In the genomic region with DNA sequence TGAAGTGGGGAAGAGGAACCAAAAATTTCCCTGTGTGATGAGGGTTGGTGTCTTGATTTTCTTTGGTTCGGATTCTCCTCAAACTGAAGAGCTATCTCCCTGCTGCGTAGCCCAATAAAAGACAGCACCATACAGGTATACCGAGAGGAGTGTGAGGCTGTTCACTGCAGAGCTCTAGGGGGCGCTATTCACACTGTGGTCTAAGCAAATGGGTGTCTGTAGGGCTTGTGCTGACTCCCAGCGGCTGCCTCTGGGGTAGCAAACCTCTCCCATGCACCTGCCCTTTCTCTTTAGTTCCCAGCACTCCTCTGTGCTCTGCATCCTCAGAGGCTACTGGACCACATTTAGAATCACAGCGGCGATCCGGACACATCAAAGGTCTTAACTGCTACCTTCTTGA, we compare ENCODE assay signal across 18 mouse cellular contexts. TPM values are rescaled to one million over a fixed set of nuclear protein-coding genes. Genes with fewer than 3 reads are reported as not detected.
DNase-seq lines count a peak whose midpoint lies in the region; ATAC-seq and TF ChIP-seq lines count a peak whose summit lies in the region.
"Had no signal": no experiment of that assay in that cellular context is flagged by ENCODE, and none has a peak within 500 bp of the region (broad histone marks: within the 10 kb centered on the region; RNA-seq: fewer than 3 reads in every experiment).

No protein-coding gene starts in this region.

- no peaks in the 10 kb centered on the region for H3K4me1 ChIP-seq in kidney, postnatal 0 days (replicated peaks; ENCODE audit: insufficient read depth, low read length)
- H3K4me1 ChIP-seq in kidney, embryonic 16.5 days (ENCODE audit: insufficient read depth, low read length): no peaks in the 10 kb centered on the region
- H3K4me1 ChIP-seq in E14TG2a.4 (replicated peaks; ENCODE audit: low read depth, low read length): peaks cover 5% of the 10 kb centered on the region; the same call in 1 of the 2 replicates
- peaks cover 22% of the 10 kb centered on the region for H3K4me1 ChIP-seq in embryonic facial prominence, embryonic 10.5 days
- H3K4me1 ChIP-seq: kidney, embryonic 15.5 days had no signal

- H3K4me2 ChIP-seq in kidney, postnatal 0 days (ENCODE audit: low read length): no peak overlapping the region
- H3K4me2 ChIP-seq in kidney, embryonic 16.5 days (replicated peaks; ENCODE audit: low read depth, low read length): no peak overlapping the region
- H3K4me2 ChIP-seq: heart, embryonic 15.5 days; kidney, embryonic 15.5 days; midbrain, embryonic 11.5 days; neural tube, embryonic 15.5 days had no signal

- no peak overlapping the region for H3K9ac ChIP-seq in kidney, postnatal 0 days (ENCODE audit: low read depth, low read length)
- H3K9ac ChIP-seq in kidney, embryonic 16.5 days (replicated peaks; ENCODE audit: low read length): no peak overlapping the region
- H3K9ac ChIP-seq: heart, embryonic 15.5 days; kidney, embryonic 15.5 days; neural tube, embryonic 15.5 days had no signal

- ATAC-seq in kidney, postnatal 0 days (replicated peaks; ENCODE audit: low FRiP score, low read depth): no peak
- ATAC-seq in kidney, embryonic 16.5 days (ENCODE audit: low FRiP score, low TSS enrichment): no peak
- no peak for ATAC-seq in activated CD4-positive, CD25-positive, alpha-beta regulatory T cell, adult 4 months
- ATAC-seq: CD4-positive, CD25-positive, alpha-beta regulatory T cell, adult 4 months; forebrain, embryonic 16.5 days had no signal

- no peak overlapping the region for H3K4me3 ChIP-seq in kidney, postnatal 0 days (replicated peaks; ENCODE audit: low read depth, low read length)
- no peak overlapping the region for H3K4me3 ChIP-seq in kidney, embryonic 16.5 days (ENCODE audit: low read length)
- H3K4me3 ChIP-seq in E14TG2a.4 (replicated peaks; ENCODE audit: low read length): no peak overlapping the region
- H3K4me3 ChIP-seq in embryonic facial prominence, embryonic 10.5 days: no peak overlapping the region
- H3K4me3 ChIP-seq: heart, adult 2 months; heart, embryonic 15.5 days; kidney, embryonic 15.5 days; myocyte; neural tube, embryonic 15.5 days had no signal

- peak; percentile 20; the same call in 1 of the 2 replicates for TF ChIP-seq CTCF in kidney, postnatal 0 days (IDR thresholded peaks at IDR 0.05; ENCODE audit: low read depth)
- TF ChIP-seq CTCF in E14TG2a.4 (conservative IDR thresholded peaks at IDR 0.05; ENCODE audit: low read length): peak; percentile 83

- 68% methylated on average over 8 of the region's 8 CpGs for WGBS in kidney, postnatal 0 days
- WGBS in kidney, embryonic 16.5 days: 65% methylated on average over 8 of the region's 8 CpGs
- 58% methylated on average over 8 of the region's 8 CpGs for WGBS in embryonic facial prominence, embryonic 10.5 days

- H3K27ac ChIP-seq in kidney, postnatal 0 days: no peak overlapping the region
- no peak overlapping the region for H3K27ac ChIP-seq in kidney, embryonic 16.5 days (ENCODE audit: low read length)
- H3K27ac ChIP-seq in embryonic facial prominence, embryonic 10.5 days (replicated peaks): no peak overlapping the region
- H3K27ac ChIP-seq: heart, adult 2 months; heart, embryonic 15.5 days; kidney, embryonic 15.5 days; neural tube, embryonic 15.5 days had no signal

- no peaks in the 10 kb centered on the region for H3K27me3 ChIP-seq in kidney, postnatal 0 days (ENCODE audit: insufficient read depth, low read length)
- H3K27me3 ChIP-seq in kidney, embryonic 16.5 days (ENCODE audit: insufficient read depth, low read length): no peaks in the 10 kb centered on the region
- H3K27me3 ChIP-seq in E14TG2a.4 (ENCODE audit: insufficient read depth, low read length): no peaks in the 10 kb centered on the region; the same call in 1 of the 2 replicates
- H3K27me3 ChIP-seq in embryonic facial prominence, embryonic 10.5 days (replicated peaks; ENCODE audit: low read depth, poor library complexity, severe bottlenecking): no peaks in the 10 kb centered on the region
- H3K27me3 ChIP-seq: heart, embryonic 15.5 days had no signal

- no peak for DNase-seq in kidney, postnatal 0 days (ENCODE audit: low spot score)
- peak; percentile 35 for DNase-seq in A20 (ENCODE audit: low read depth, low spot score)
- DNase-seq in brain, adult 2 months (ENCODE audit: low read depth, low spot score): peak; percentile 43
- no peak for DNase-seq in embryonic facial prominence, embryonic 10.5 days (ENCODE audit: low spot score)
- DNase-seq: heart, adult 2 months; lung, adult 18-20 months; lung, postnatal 4 days; thymus, postnatal 14 days had no signal

- H3K36me3 ChIP-seq in kidney, postnatal 0 days (ENCODE audit: insufficient read depth, low read length): no peaks in the 10 kb centered on the region
- no peaks in the 10 kb centered on the region for H3K36me3 ChIP-seq in kidney, embryonic 16.5 days (ENCODE audit: insufficient read depth, low read length)
- no peaks in the 10 kb centered on the region for H3K36me3 ChIP-seq in E14TG2a.4 (ENCODE audit: insufficient read depth, low read length)
- H3K36me3 ChIP-seq in embryonic facial prominence, embryonic 10.5 days (replicated peaks): no peaks in the 10 kb centered on the region
- H3K36me3 ChIP-seq: heart, embryonic 15.5 days; kidney, embryonic 15.5 days; neural tube, embryonic 15.5 days had no signal

- no peaks in the 10 kb centered on the region for H3K9me3 ChIP-seq in kidney, postnatal 0 days (replicated peaks; ENCODE audit: low read length)
- H3K9me3 ChIP-seq in kidney, embryonic 16.5 days (ENCODE audit: low read length): peaks cover 3% of the 10 kb centered on the region; the same call in 1 of the 2 replicates
- no peaks in the 10 kb centered on the region for H3K9me3 ChIP-seq in E14TG2a.4 (ENCODE audit: low read length)
- no peaks in the 10 kb centered on the region for H3K9me3 ChIP-seq in embryonic facial prominence, embryonic 10.5 days
- H3K9me3 ChIP-seq: heart, embryonic 15.5 days; kidney, embryonic 15.5 days; neural tube, embryonic 15.5 days had no signal

RNA-seq across cellular contexts. Expression of a gene that starts 41.2 kb away (rescaled TPM):
- 5.6 and 6.3 TPM in 2 replicates for polyA plus RNA-seq in kidney, postnatal 0 days (2015; fragmentation: Nextera tagmentation; extraction: Ambion mirVana)
- polyA plus RNA-seq in kidney, embryonic 16.5 days (2015; fragmentation: Nextera tagmentation; extraction: Ambion mirVana): 8.1 and 8.3 TPM in 2 replicates
- 10 to 100 TPM in 1 of 2 experiments, 1 to 10 TPM in 1; 10.0 to 11.8 TPM for polyA plus RNA-seq in activated CD4-positive, CD25-positive, alpha-beta regulatory T cell, adult 4 months (2017; shearing (Covaris generic))
- polyA plus RNA-seq in embryonic facial prominence, embryonic 10.5 days (2016; fragmentation: Nextera tagmentation; extraction: Ambion mirVana): 10.3 and 10.8 TPM in 2 replicates

Comparison
In these comparisons a context has a peak if more than half of its experiments do, and no peak if none do; other contexts are left out.
1. DNase-seq: peak in A20 (single experiment) and brain, adult 2 months (single experiment); none in kidney, postnatal 0 days (single experiment) and embryonic facial prominence, embryonic 10.5 days (single experiment).